Mouse (Mus musculus) hindbrain, embryonic 11.5 days (tissue): ENCODE measurements around the gene Psapl1. TPM values are rescaled to one million over a fixed set of nuclear protein-coding genes. Genes with fewer than 3 reads are reported as not detected.
"Not testable (repeated sequence)": the region's sequence is repeated elsewhere in the genome, so short reads cannot be mapped to it uniquely, and the experiment has no call there.

Experiments used
- ATAC-seq: fragments of 200-750 bp; cut with Nextera tagmentation; 2 replicates; pipeline ENCODE4 v1.8.0; 2017; ENCODE audit warnings: mild to moderate bottlenecking, moderate TSS enrichment, moderate library complexity; ENCODE audit not compliant: low FRiP score
- DNase-seq: peaks from one replicate; pipeline ENCODE4 v3.0.0-alpha.2; 2015; ENCODE audit warnings: low spot score
- H3K27ac ChIP-seq: fragments of 300-500 bp; sonication (generic); 2 replicates; pipeline ENCODE4 v1.5.1; 2014; ENCODE audit warnings: mild to moderate bottlenecking, low read depth, low read length
- H3K27me3 ChIP-seq: fragments of 300-500 bp; sonication (generic); 2 replicates; pipeline ENCODE4 v1.6.1; 2014; ENCODE audit warnings: mild to moderate bottlenecking, low read length, moderate library complexity, mixed read lengths; ENCODE audit not compliant: control insufficient read depth, insufficient read depth
- H3K36me3 ChIP-seq: fragments of 300-500 bp; sonication (generic); 2 replicates; pipeline ENCODE4 v1.6.1; 2014; ENCODE audit warnings: mild to moderate bottlenecking, low read length, moderate library complexity, mixed read lengths; ENCODE audit not compliant: control insufficient read depth, insufficient read depth
- H3K4me1 ChIP-seq: fragments of 300-500 bp; sonication (generic); replicated peaks from 2 replicates; pipeline ENCODE4 v1.6.1; 2014; ENCODE audit warnings: low read length, mixed read lengths; ENCODE audit not compliant: control insufficient read depth, insufficient read depth
- H3K4me2 ChIP-seq: fragments of 300-500 bp; sonication (generic); replicated peaks from 2 replicates; pipeline ENCODE4 v1.6.1; 2014; ENCODE audit warnings: mild to moderate bottlenecking, low read depth, low read length
- H3K4me3 ChIP-seq: fragments of 300-500 bp; sonication (generic); 2 replicates; pipeline ENCODE4 v1.5.1; 2014; ENCODE audit warnings: low read depth, low read length
- H3K9ac ChIP-seq: fragments of 300-500 bp; sonication (generic); 2 replicates; pipeline ENCODE4 v1.6.1; 2014; ENCODE audit warnings: low read depth, low read length
- H3K9me3 ChIP-seq: fragments of 300-500 bp; sonication (generic); 2 replicates; pipeline ENCODE4 v1.6.1; 2016; ENCODE audit warnings: low read length; ENCODE audit not compliant: control insufficient read depth
- whole genome bisulfite sequencing: fragments of 180-500 bp; shearing (Covaris S2); extraction: QIAGEN DNeasy Blood & Tissue Kit; methylation state at CpG from one replicate; pipeline ENCODE4 v1.1.7; 2014; 5-methylcytosine and 5-hydroxymethylcytosine counted together
- polyA plus RNA-seq: library from polyadenylated mRNA; unstranded; fragments of >200 nt; fragmentation: Nextera tagmentation; extraction: Ambion mirVana; gene quantifications from 2 replicates; pipeline ENCODE4 v1.2.1, GENCODE M21; 2014

Psapl1 gene
- polyA plus RNA-seq, 1 experiment from 2014 or later = not detected

DNA sequence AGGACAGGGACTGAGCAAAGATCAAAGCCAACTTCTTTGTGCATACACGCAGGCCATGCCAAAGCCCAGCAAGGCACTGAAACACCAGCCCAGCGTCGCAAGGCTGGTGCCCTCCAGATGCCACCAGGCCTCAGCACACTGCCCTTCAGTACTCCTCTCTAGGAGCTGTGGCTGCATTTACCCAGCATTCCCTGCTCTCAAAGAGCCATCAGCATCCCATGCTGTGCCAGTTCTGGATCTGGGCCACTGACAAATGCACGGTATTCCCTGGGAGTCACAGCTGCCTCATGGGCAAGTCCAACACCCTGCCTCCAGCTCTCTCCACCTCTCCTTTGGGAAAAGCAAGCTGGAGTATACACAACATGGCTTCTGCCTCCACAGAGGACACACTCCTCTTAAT, 16.3 kb downstream of the Psapl1 start:
- no peaks in the 10 kb centered on the region for H3K27me3 ChIP-seq
- H3K36me3 ChIP-seq = no peaks in the 10 kb centered on the region
- H3K27ac ChIP-seq = no peak overlapping the region
- WGBS = 83% methylated on average over 4 of the region's 4 CpGs
- no peaks in the 10 kb centered on the region for H3K9me3 ChIP-seq
- no peaks in the 10 kb centered on the region; the same call in 1 of the 2 replicates for H3K4me1 ChIP-seq
- DNase-seq (no peak), ATAC-seq (no peak)
- H3K4me3 ChIP-seq = no peak overlapping the region
- H3K4me2 ChIP-seq = no peak overlapping the region
- H3K9ac ChIP-seq = no peak overlapping the region

DNA sequence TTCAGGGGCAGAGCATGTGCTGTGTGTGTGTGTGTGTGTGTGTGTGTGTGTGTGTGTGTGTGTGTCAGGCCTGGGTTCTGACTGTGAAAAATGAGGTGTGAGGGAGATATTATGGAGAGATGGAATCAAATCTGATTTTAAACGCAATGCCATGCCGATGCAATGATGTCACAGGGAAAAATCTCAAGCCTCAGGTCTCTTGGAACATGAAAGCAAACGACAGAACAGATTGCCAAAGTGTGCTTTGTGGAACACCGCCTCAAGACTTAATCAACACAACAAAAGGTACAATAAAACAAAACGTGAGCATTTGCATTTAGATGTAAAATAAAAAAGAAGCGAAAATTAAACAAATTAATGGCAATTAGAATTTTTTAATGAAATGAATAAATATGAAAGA, 16.8 kb downstream of the Psapl1 start:
- H3K27me3 ChIP-seq = no peaks in the 10 kb centered on the region
- no peak overlapping the region for H3K27ac ChIP-seq
- DNase-seq = no peak
- no peak overlapping the region for H3K9ac ChIP-seq
- no peaks in the 10 kb centered on the region; the same call in 1 of the 2 replicates for H3K4me1 ChIP-seq
- no peak for ATAC-seq
- H3K9me3 ChIP-seq = no peaks in the 10 kb centered on the region
- H3K36me3 ChIP-seq = no peaks in the 10 kb centered on the region
- no peak overlapping the region for H3K4me3 ChIP-seq
- 60% methylated on average over 6 of the region's 6 CpGs for WGBS
- no peak overlapping the region for H3K4me2 ChIP-seq

DNA sequence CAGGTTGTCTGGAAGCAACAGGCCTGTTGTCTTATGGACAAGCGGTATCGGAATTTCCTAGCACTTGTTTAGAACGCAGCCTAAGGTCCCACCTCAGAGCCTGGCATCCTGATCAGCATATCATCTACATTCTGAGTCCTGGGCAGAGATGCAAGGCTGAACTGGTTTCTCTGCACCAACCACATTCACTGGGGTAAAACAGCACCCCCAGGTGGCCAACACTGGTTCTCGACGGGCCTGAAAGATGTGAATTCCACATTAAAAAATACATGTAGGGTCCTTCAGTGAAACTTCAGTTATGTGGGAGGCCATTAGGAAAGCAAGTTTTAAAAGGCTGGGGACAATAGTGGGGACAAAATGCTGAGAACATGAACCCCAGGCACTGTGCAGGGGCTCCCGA, 20.0 kb downstream of the Psapl1 start:
- H3K27ac ChIP-seq = no peak overlapping the region
- ATAC-seq = 0 out of 2 replicates have a peak, but pooled peaks have one; percentile 4
- WGBS = 66% methylated on average over 6 of the region's 6 CpGs

DNA sequence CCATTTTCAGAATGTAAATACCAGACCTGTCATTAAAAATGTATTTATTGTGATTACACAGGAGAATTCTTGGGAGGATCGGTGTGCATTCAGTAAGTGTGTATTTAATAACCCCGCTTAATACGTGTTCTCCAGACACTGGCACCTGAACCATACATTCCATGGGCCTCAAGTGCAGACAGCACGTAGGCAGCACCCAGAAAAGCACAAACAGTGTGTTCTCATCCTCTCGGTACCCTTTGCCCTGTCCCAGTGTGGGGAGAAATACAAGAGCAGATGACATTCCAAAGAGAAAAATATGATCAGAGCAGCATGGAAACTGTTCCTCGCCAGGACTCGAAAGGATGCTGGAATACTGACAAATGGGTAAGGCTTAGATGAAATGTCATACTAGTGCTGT, 22.0 kb downstream of the Psapl1 start:
- no peak for DNase-seq

More for the DNA sequence above, 20.0 kb downstream of the Psapl1 start:
- peak; percentile 74 for DNase-seq
- Histone ChIP-seq H3K9me3 (no peaks in the 10 kb centered on the region), H3K27me3 (no peaks in the 10 kb centered on the region), H3K4me3 (no peak overlapping the region), H3K36me3 (no peaks in the 10 kb centered on the region), H3K4me2 (no peak overlapping the region), H3K4me1 (peaks cover 4% of the 10 kb centered on the region; the same call in 1 of the 2 replicates), H3K9ac (no peak overlapping the region)

DNA sequence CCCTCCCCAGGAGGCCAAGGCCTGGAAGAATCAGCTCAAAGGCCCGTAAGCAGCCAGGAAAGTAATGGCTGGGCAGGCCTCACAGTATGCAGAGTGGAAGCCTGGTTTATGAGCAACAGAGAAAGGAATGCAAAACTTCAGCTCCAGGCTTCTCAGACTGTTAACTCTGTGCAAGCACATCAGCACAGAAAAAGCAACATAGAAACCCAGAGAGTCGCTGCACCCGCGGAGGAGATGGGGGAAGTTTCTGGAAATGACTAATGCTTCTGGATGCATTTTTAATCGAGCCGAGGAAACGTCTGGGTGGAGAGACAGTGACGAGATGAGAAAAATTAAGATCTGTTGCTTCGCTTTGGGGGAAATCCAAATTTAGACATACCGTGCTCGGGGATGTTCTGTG, 22.5 kb downstream of the Psapl1 start:
- H3K4me1 ChIP-seq = peaks cover 7% of the 10 kb centered on the region; the same call in 1 of the 2 replicates
- no peak for DNase-seq
- 72% methylated on average over 11 of the region's 11 CpGs for WGBS
- H3K36me3 ChIP-seq = no peaks in the 10 kb centered on the region
- H3K27ac ChIP-seq = no peak overlapping the region
- no peak for ATAC-seq
- peak overlapping the region; percentile 12; the same call in 1 of the 2 replicates for H3K9ac ChIP-seq
- no peaks in the 10 kb centered on the region for H3K9me3 ChIP-seq
- no peak overlapping the region for H3K4me2 ChIP-seq
- H3K4me3 ChIP-seq = no peak overlapping the region
- H3K27me3 ChIP-seq = no peaks in the 10 kb centered on the region

More for the DNA sequence above, 22.0 kb downstream of the Psapl1 start:
- Histone ChIP-seq H3K27ac (no peak overlapping the region), H3K27me3 (no peaks in the 10 kb centered on the region), H3K4me3 (no peak overlapping the region), H3K9me3 (no peaks in the 10 kb centered on the region), H3K36me3 (no peaks in the 10 kb centered on the region), H3K9ac (no peak overlapping the region; the same call in 1 of the 2 replicates), H3K4me2 (no peak overlapping the region), H3K4me1 (peaks cover 7% of the 10 kb centered on the region; the same call in 1 of the 2 replicates)
- 78% methylated on average over 7 of the region's 7 CpGs for WGBS
- no peak for ATAC-seq

DNA sequence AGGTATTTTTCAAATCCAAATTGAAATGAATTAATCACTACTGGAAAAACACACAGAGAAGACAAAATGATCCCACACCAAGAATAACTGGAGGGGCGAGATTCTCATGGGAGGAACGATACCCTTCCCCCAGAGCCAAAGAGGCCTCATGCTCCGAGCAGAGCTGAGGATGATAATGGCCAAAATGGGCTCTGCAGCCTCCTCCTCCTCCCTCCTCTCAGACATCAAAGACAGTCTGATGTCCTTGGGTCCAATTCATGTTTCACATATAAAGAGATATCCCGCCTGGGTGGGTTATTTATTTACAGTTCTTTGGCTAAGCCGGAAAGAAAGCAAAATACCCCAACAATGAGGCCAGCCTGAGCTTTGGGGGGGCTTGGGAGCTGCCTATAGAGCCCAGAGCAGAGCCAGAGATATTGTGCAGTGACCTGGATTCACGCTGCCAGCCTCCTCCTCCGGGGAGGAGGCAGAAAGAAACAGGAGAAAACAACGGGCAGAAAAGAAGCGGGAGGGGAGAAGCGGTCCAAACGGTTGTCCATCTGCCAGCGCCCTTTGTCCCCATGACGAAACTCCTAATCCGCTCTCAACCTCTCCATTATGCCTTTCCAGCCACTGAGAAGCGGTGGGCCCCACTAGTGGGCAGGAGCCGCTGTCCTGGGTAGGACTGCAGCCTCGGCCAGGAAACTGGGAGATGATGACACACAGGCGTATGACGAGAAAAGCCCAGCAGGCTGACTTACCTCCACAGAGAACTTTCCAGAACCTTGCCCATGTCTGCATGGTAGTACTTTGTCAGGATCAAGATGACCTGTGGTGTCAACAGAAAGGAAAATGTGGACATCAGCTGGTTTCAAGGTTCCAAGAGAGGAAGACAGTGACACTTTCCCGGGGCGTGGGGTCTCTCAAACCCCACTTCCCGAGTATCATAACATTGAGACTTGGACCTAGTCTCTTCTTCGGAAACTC, 24.9 kb downstream of the Psapl1 start:
- Histone ChIP-seq H3K4me3 (no peak overlapping the region), H3K4me2 (no peak overlapping the region), H3K27ac (no peak overlapping the region), H3K4me1 (peaks cover 7% of the 10 kb centered on the region; the same call in 1 of the 2 replicates), H3K27me3 (no peaks in the 10 kb centered on the region; the same call in 1 of the 2 replicates), H3K36me3 (no peaks in the 10 kb centered on the region), H3K9me3 (no peaks in the 10 kb centered on the region), H3K9ac (no peak overlapping the region)
- ATAC-seq (peak; percentile 38), DNase-seq (peak; percentile 37)
- WGBS = 43% methylated on average over 23 of the region's 23 CpGs

DNA sequence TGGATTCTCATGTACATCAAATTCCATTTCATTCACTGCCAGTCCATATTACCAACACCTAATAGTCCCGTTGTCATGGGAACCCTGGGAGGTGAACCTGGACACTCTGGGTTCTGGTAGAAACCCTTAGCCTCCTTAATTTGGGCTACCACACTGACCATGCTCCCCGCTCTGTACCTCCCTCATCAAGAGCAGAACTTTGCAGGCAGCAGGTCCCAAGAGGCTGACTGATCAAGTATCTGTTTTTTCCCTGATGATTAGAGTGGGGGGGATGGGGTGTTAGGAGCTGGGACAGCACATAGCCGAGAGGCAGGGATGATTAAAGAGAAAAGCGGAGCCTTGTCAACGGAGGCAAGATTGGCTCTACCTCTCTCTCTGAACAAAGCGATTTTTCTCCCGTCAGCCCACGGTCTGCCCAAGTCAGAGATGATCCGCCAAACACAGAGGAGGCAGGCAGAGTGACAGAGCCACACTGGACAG, 26.5 kb downstream of the Psapl1 start:
- peak; percentile 52 for DNase-seq
- H3K4me2 ChIP-seq = no peak overlapping the region
- H3K36me3 ChIP-seq = no peaks in the 10 kb centered on the region
- H3K9me3 ChIP-seq = no peaks in the 10 kb centered on the region
- no peak overlapping the region for H3K9ac ChIP-seq
- H3K27ac ChIP-seq = no peak overlapping the region
- H3K4me1 ChIP-seq = peaks cover 7% of the 10 kb centered on the region; the same call in 1 of the 2 replicates
- WGBS = 48% methylated on average over 9 of the region's 9 CpGs
- peak; percentile 74 for ATAC-seq
- H3K4me3 ChIP-seq = no peak overlapping the region
- H3K27me3 ChIP-seq = no peaks in the 10 kb centered on the region; the same call in 1 of the 2 replicates

DNA sequence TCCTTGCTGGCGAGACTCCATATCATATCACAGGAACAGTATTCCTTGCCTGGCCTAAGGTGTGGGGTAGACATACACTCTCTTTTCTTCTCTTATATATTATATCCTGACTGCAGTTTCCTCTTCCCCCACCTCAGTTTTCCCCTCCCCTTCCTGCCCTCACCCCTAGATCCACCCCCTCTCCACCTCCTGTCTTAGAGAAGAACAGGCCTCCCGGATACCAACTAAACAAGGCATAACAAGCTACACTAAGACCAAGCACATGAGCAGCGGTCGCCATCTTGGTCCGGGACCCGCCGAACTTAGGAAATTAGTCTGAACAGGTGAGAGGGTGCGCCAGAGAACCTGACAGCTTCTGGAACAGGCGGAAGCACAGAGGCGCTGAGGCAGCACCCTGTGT, 33.7 kb downstream of the Psapl1 start:
- H3K4me1 ChIP-seq, H3K27ac ChIP-seq, H3K36me3 ChIP-seq, H3K4me3 ChIP-seq, H3K9me3 ChIP-seq, DNase-seq, H3K4me2 ChIP-seq, ATAC-seq, H3K27me3 ChIP-seq, H3K9ac ChIP-seq: not testable (repeated sequence)
- WGBS = 92% methylated on average over 7 of the region's 10 CpGs
